In the genomic region with DNA sequence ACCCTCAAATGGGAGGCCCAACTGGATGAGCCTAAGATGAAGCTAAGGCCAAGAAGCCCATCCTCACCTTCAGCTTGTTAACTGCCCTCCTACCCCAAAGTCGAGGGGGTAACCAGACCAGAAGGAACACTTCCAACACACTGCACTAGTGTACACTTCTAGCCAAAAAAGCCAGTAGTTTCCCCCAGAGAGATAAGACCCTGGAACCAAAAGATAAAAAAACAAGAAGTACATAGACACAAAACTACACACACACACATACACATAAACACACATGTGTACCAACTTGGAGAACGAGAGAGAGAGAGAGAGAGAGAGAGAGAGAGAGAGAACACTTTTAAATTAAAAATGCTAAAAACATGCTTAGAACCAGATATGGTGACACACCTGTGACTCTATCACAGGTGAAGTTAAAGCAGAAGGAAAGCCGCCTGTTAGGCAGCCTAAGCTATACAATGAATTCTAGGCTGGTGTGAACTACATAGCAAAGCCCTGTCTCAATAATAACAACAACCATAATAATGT, we compare ENCODE assay signal across 16 mouse cellular contexts.
"Had no signal": no experiment of that assay in that cellular context is flagged by ENCODE, and none has a peak within 500 bp of the region (broad histone marks: within the 10 kb centered on the region; RNA-seq: fewer than 3 reads in every experiment).

No protein-coding gene starts in this region.

- H3K9me3 ChIP-seq: lung, embryonic 15.5 days; midbrain, embryonic 15.5 days; neural tube, embryonic 12.5 days; stomach, embryonic 15.5 days had no signal

- H3K27me3 ChIP-seq: stomach, embryonic 15.5 days had no signal

- ATAC-seq: liver, postnatal 0 days; lung, postnatal 0 days; midbrain, embryonic 13.5 days; midbrain, embryonic 15.5 days had no signal

- H3K36me3 ChIP-seq: lung, embryonic 15.5 days; midbrain, embryonic 13.5 days; midbrain, embryonic 15.5 days; neural tube, embryonic 12.5 days; stomach, embryonic 15.5 days had no signal

- H3K27ac ChIP-seq: lung, embryonic 15.5 days; midbrain, embryonic 13.5 days; midbrain, embryonic 15.5 days; neural tube, embryonic 12.5 days; stomach, embryonic 15.5 days; stomach, postnatal 0 days had no signal

- H3K9ac ChIP-seq: liver, postnatal 0 days; lung, embryonic 15.5 days; midbrain, embryonic 13.5 days; midbrain, embryonic 15.5 days; neural tube, embryonic 12.5 days; stomach, embryonic 15.5 days had no signal

- DNase-seq: liver, postnatal 0 days; lung, adult 2 months; lung, postnatal 14 days; lung, postnatal 36 days; right cerebral cortex, postnatal 14 days; thymus, adult 2 months; thymus, postnatal 25 days; thymus, postnatal 4 days had no signal

- H3K4me2 ChIP-seq: lung, embryonic 15.5 days; midbrain, embryonic 11.5 days; midbrain, embryonic 13.5 days; midbrain, embryonic 15.5 days; neural tube, embryonic 12.5 days; stomach, embryonic 15.5 days had no signal

- H3K4me3 ChIP-seq: lung, embryonic 15.5 days; midbrain, embryonic 13.5 days; midbrain, embryonic 15.5 days; neural tube, embryonic 12.5 days; stomach, embryonic 15.5 days had no signal
